Mouse (Mus musculus) cortical plate, adult 2 months (tissue): ENCODE measurements at regions not wholly inside any gene's neighbourhood (a gene's known extent, or its start where the extent isn't known, plus 50 kb on each side); places are given as distances from the start of the nearest gene placed in this dataset.

Experiments used
- H3K27ac ChIP-seq: fragments of 200-500 bp; 2 replicates; pipeline ENCODE4 v1.5.1; 2012; ENCODE audit warnings: low read length, control low read depth, inconsistent platforms; ENCODE audit not compliant: insufficient read depth
- H3K4me1 ChIP-seq: fragments of 200-500 bp; 2 replicates; pipeline ENCODE4 v1.6.1; 2011; ENCODE audit warnings: low read length; ENCODE audit not compliant: control insufficient read depth, insufficient read depth
- H3K4me3 ChIP-seq: fragments of 200-500 bp; 2 replicates; pipeline ENCODE4 v1.5.1; 2011; ENCODE audit warnings: mild to moderate bottlenecking, low read length, control low read depth; ENCODE audit not compliant: insufficient read depth
- CTCF ChIP-seq: fragments of 200-500 bp; IDR thresholded peaks from 2 replicates; pipeline ENCODE4 v1.5.1; 2011; ENCODE audit warnings: mild to moderate bottlenecking, control low read depth, low read length; ENCODE audit not compliant: insufficient read depth; ENCODE audit errors: extremely low read depth
- POLR2A ChIP-seq: fragments of 200-500 bp; IDR thresholded peaks from 2 replicates; pipeline ENCODE4 v1.6.1; 2011; ENCODE audit warnings: mild to moderate bottlenecking, low read length, control low read depth; ENCODE audit not compliant: insufficient read depth; ENCODE audit errors: extremely low read depth

DNA sequence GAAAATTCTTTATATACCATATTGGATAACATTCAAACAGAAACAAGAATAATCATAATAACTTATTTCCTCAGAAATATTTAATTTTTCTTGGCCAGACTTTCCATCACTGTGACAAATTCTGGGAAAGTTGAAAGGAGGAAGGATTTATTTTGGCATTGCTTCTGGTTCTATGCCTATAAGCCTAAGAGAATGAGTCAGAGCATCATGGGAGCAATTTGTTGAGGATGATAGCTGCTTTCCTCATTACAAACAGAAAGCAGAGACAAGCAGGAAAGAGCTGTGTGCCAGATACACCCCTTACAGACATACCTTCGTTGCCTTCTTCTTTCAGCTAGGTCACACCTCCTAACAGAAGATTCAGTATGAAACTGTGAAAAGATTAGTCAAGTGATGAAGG is 115.3 kb downstream of the Rgs21 start:
- Histone ChIP-seq H3K4me3 (no peak overlapping the region), H3K4me1 (no peaks in the 10 kb centered on the region; the same call in 1 of the 2 replicates), H3K27ac (no peak overlapping the region)
- TF ChIP-seq CTCF = no peak
- TF ChIP-seq POLR2A = no peak

DNA sequence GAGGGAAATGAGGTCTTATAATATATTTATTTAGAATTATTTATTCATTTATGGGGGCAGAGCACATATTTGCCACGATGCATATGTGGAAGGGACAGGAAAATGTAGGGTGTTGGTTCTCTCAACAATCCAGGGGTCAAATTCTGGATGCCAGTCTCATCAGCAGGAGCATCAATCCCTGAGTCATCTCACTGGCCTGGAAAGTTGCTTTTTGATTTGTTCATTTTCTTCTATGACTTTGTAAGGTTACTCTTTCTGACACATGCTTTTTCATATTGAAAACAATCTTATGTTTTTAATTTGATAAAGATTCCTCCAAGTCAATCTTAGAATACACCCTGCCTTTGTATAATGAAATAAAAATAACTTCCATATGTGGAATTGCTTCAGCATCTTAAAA is 115.7 kb downstream of the Rgs21 start:
- no peak overlapping the region for H3K4me3 ChIP-seq
- TF ChIP-seq POLR2A (no peak), CTCF (no peak)
- H3K4me1 ChIP-seq = no peaks in the 10 kb centered on the region; the same call in 1 of the 2 replicates
- H3K27ac ChIP-seq = no peak overlapping the region

DNA sequence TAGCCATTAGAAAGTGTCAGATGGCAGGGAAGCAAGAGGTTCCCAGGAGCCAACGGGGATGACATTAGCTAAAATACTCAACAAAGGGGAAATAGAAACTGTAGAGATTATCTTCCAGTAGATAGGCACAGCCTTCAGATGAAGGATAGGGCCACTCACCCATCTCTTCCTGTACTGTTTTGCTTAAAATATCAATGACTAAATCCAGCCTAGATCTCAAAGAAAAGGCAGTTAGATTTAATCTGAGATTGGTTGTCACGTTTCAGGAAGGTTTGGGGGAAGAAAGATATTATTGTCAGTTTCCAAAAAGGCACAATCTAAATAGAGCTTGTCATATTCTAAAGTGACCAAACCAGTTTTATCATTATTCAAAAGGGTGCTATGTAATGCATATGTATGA is 130.8 kb downstream of the Rgs21 start:
- H3K4me3 ChIP-seq = no peak overlapping the region
- TF ChIP-seq CTCF (no peak), POLR2A (no peak)
- no peaks in the 10 kb centered on the region; the same call in 1 of the 2 replicates for H3K4me1 ChIP-seq
- H3K27ac ChIP-seq = no peak overlapping the region

DNA sequence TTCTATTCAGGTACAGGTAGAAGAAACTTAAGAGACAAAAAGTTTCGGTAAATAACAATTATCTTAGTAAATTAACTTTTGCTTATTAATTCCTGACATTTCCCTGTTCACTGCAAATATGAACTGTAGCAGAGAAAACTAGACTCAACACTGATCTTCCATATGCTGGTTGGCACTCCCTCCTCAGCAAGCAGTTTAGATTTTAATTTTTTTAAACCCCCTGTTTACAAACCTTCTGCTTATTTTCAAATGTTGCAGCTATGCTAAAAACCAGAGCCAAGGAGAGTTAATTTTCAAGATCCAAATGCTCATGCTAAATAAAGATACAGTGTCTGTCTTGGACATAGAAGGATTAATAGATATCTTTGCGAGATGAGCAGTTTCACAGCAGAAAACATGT is 134.7 kb downstream of the Rgs21 start:
- H3K4me3 ChIP-seq = no peak overlapping the region
- TF ChIP-seq CTCF (no peak), POLR2A (no peak)
- H3K27ac ChIP-seq = no peak overlapping the region

DNA sequence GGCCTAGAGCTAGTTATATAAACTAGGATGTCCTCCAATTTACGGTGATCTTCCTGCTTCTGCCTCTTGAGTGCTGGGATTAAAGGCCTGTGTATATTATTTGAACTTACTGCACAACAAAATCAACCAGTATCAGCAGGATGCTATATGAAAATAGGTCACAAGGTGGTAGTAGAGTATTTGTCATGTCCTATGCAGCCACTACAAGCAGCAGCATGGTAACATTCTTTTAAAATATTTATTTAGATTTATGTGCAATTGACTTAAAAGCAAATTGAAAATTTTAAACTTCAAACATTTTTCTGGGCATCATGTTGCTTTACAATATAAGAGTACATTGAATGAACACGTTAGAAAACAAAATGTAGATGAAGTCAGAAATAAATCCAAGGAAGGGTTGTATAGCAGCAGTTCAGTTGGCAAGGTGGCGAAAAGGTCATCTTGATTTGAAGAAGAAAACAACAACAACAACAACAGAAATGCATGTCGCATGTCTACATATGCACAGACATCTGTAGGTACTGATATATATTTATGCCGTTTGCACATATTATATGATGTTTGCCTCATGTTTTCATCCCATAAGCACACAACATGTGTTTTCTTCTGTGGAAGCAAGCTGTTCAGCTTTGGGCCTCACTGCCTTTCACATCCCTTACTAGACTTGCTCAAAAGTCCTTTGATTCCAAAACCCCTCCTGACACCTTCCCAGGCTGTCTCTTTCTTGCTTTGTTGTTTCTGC is 135.8 kb downstream of the Rgs21 start:
- no peak for TF ChIP-seq POLR2A
- 0 out of 2 replicates have a peak, but pooled peaks have one; percentile 1 for TF ChIP-seq CTCF
- no peak overlapping the region for H3K4me3 ChIP-seq
- H3K27ac ChIP-seq = no peak overlapping the region
- no peaks in the 10 kb centered on the region; the same call in 1 of the 2 replicates for H3K4me1 ChIP-seq

More for the DNA sequence above, 134.7 kb downstream of the Rgs21 start:
- no peaks in the 10 kb centered on the region; the same call in 1 of the 2 replicates for H3K4me1 ChIP-seq

DNA sequence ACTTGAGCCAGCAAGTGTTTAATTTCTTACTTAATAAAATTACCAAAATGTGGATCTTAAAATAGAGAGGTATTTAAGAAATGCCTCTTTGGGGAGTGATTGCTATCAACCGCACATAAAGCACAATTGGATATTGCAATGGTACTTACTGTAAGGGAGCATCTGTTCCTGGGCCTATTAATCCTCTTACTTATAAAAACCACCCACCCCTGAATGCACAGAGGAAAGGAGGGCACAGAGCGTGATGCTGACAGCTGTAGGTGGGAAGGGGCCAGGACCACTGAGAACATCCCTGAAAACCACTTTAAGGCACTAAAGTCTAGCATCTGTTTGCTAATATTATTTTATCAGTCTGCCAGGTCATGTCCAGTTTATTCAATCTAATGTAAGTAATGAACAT is 146.1 kb downstream of the Rgs21 start:
- H3K27ac ChIP-seq = no peak overlapping the region
- TF ChIP-seq POLR2A = no peak
- TF ChIP-seq CTCF = no peak
- H3K4me3 ChIP-seq = no peak overlapping the region
- no peaks in the 10 kb centered on the region for H3K4me1 ChIP-seq

DNA sequence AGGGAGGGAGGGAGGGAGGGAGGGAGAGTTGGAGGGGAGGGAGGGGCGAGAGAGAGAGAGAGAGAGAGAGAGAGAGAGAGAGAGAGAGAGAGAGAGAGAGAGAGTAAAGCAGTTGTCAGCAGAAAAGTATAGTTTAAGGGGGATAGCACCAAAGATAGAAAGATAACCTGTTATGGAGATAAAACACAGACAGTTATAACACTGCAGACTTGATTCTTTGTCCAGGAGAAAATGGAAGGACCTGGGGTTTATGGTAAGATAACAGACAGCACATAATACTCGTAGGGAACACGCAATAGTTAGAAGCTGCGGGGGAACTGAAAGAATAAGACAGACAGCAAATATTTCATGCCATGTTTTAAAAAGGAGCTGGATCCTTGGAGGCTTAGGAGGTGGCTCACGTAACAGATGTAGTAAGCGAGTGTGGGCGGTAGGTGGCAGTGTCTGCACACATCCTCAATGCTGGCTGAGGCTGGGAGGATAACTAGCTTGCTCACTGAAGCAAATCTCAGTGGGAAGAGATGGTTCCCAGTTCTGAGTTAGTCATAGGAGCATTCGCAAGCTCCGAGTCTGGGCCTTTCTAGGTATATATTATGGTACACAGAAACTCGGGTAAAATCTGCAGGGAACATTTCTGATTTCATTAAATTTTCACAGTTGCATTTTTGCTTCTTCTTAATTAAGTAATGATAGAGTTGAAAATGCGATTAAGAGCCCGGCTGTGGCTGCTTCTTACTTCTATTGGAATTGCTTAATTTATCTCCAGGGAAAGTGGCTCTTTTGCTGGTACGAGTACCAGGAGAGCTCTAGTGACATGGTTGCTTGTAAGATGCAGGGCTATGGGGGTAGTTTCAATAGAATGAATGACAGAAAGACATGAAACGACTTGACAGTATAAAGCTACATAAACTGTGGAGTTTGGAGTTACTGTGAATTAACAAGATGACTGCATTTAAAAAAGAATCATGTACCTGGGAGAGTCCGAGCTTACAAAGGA is 157.6 kb upstream of the Rgs1 start:
- Histone ChIP-seq H3K4me3 (no peak overlapping the region), H3K4me1 (no peaks in the 10 kb centered on the region), H3K27ac (no peak overlapping the region)
- TF ChIP-seq CTCF (peak; percentile 98), POLR2A (no peak)

DNA sequence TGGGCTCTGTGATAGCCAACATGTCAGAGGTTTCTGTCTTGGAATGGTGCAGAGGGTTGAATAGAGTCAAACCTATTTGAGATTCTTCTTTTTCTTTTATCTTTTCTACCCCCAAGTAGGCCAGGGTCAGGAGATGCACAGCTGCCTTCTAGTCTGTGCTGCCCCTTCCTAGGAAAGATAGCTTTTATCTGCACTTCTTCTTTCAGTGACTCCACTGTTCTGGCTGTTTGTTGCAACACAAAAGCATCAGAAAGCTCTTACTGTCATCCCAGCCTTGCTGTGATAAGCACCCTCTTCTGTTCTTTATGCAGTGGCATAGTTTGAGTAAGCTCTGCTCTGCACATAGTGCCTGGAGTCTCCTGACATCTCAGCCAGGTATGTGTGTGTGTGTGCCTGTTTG is 156.7 kb upstream of the Rgs1 start:
- Histone ChIP-seq H3K27ac (no peak overlapping the region), H3K4me3 (no peak overlapping the region), H3K4me1 (no peaks in the 10 kb centered on the region)
- no peak for TF ChIP-seq CTCF

DNA sequence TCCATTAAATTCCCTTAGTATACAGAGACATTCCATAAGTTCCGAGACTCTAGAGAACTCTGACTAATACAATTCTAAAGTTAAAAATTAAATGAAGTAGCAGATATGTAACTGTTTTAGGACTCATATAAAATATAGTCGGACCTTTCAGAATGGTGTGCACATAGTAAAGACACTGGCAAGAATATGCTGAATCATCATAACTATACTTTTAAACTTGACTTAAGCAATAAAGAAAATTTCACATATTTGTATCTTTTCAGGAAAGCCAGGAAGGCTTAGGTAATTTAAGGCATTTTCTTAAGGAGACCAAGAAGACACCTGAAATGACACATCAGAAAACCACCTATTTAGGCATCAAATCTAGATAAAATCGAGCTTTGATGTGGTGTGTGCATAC is 156.0 kb upstream of the Rgs1 start:
- TF ChIP-seq CTCF (no peak), POLR2A (no peak)
- H3K27ac ChIP-seq = no peak overlapping the region
- no peaks in the 10 kb centered on the region for H3K4me1 ChIP-seq
- H3K4me3 ChIP-seq = no peak overlapping the region

DNA sequence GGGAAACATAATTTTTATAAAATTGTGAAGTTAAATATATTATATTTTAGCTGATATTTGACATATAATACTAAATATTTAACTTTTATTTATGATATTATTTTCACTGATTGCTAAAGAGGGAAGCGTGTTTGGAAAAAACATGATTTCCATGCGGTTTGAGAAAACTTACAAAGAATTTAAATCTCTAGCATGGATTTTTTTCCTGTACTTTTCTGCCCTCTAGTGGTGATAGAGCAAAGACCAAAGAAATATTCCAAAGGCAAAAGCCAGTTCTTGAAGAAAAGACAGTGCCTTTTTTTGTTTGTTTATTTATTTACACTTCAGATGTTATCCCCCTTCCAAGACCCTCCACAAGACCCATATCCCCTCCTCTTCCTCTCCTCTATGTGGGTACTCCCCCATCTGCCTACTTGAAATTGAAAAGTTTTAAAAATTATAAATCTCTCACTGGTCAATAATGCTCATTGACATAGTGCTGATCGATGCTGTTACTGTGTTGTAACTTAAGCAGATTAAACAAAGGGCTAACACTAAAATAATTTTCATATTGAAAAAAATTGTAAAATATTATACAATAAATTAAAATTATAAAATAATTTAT is 131.1 kb upstream of the Rgs1 start:
- peak; percentile 11; the same call in 1 of the 2 replicates for TF ChIP-seq CTCF
- TF ChIP-seq POLR2A = no peak
- Histone ChIP-seq H3K4me1 (no peaks in the 10 kb centered on the region), H3K4me3 (no peak overlapping the region), H3K27ac (no peak overlapping the region)
